Mouse (Mus musculus): ENCODE data around the gene Pbx1.

- no peak for TF ChIP-seq CTCF (conservative IDR thresholded peaks at IDR 0.05; ENCODE audit: low read length)
- TF ChIP-seq POU5F1 (IDR thresholded peaks at IDR 0.05; ENCODE audit: borderline replicate concordance, low read length), result no peak
These were observed 89.8 kb downstream of the Pbx1 start for GRCm38 (mm10) chr1:168342269-168342668.
